Mouse (Mus musculus) R1 (cell line): Measurements from ENCODE around the gene Yipf1.
A peak's percentile ranks its signal among the peaks of the same experiment; 100 is the strongest.

ENCODE experiments used
- DNase-seq: peaks from one replicate; pipeline ENCODE4 v3.0.0-alpha.2; 2018; ENCODE audit warnings: low read depth, low spot score

The Yipf1 gene

GRCm38 (mm10) chr4:107372304-107372703 lies 58.1 kb downstream of the Yipf1 start:
- peak; percentile 26 for DNase-seq

- DNase-seq = no peak
These were observed 60.5 kb downstream of the Yipf1 start for GRCm38 (mm10) chr4:107374677-107375076.

- no peak for DNase-seq
These were observed 64.8 kb downstream of the Yipf1 start for GRCm38 (mm10) chr4:107378954-107379353.

GRCm38 (mm10) chr4:107380871-107381270 lies 66.7 kb downstream of the Yipf1 start:
- no peak for DNase-seq

GRCm38 (mm10) chr4:107387038-107387437 lies 72.9 kb downstream of the Yipf1 start:
- DNase-seq = no peak

GRCm38 (mm10) chr4:107387465-107387864 lies 73.3 kb downstream of the Yipf1 start:
- DNase-seq = no peak

- no peak for DNase-seq
These were observed 74.1 kb downstream of the Yipf1 start for GRCm38 (mm10) chr4:107388291-107388690.

- no peak for DNase-seq
These were observed 75.2 kb downstream of the Yipf1 start for GRCm38 (mm10) chr4:107389345-107389744.

GRCm38 (mm10) chr4:107393771-107394170 lies 79.6 kb downstream of the Yipf1 start:
- DNase-seq = no peak
